Mouse (Mus musculus) spleen, postnatal 14 days (tissue): Measurements from ENCODE around the gene Rfng.
"Not testable (repeated sequence)": the region's sequence is repeated elsewhere in the genome, so short reads cannot be mapped to it uniquely, and the experiment has no call there.

Experiments
- DNase-seq, 2 experiments: peaks; one replicate each; pipeline ENCODE4 v3.0.0; 2021 to 2022; ENCODE audit warnings: low spot score in 2 of 2

Rfng gene

GRCm38 (mm10) chr11:120784064-120784791 is at the start of gene Rfng, which contains the start of gene Gps1:
Gene Rfng, minus strand, starts transcription at chr11:120784207.
Gene Gps1, plus strand, starts transcription at chr11:120784272.
- DNase-seq: peak; percentile 66 to 78

GRCm38 (mm10) chr11:120832962-120833361 is 49.0 kb upstream of the Rfng start:
- not testable (repeated sequence) for DNase-seq

GRCm38 (mm10) chr11:120831659-120832440 is 47.8 kb upstream of the Rfng start:
- no peak for DNase-seq

- DNase-seq: no peak
Observed at GRCm38 (mm10) chr11:120830686-120831085, 46.7 kb upstream of the Rfng start.

GRCm38 (mm10) chr11:120829757-120830532 is 45.9 kb upstream of the Rfng start:
- no peak for DNase-seq

GRCm38 (mm10) chr11:120828416-120828815 is 44.4 kb upstream of the Rfng start:
- no peak for DNase-seq

- DNase-seq: no peak
Observed at GRCm38 (mm10) chr11:120826016-120826953, 42.3 kb upstream of the Rfng start.

GRCm38 (mm10) chr11:120825289-120825863 is 41.4 kb upstream of the Rfng start:
- no peak for DNase-seq

GRCm38 (mm10) chr11:120824787-120825288 is 40.8 kb upstream of the Rfng start:
- no peak for DNase-seq

GRCm38 (mm10) chr11:120823956-120824786 is 40.2 kb upstream of the Rfng start, which contains the start of gene Fasn:
Gene Fasn, minus strand, starts transcription at chr11:120824547.
- peak; percentile 83 to 89 for DNase-seq

- DNase-seq: peak in 1 of 2 experiments; percentile 36
Observed at GRCm38 (mm10) chr11:120823551-120823947, 39.5 kb upstream of the Rfng start.

- DNase-seq: no peak
Observed at GRCm38 (mm10) chr11:120822831-120823550, 39.0 kb upstream of the Rfng start.

- no peak for DNase-seq
Observed at GRCm38 (mm10) chr11:120822321-120822720, 38.3 kb upstream of the Rfng start.

GRCm38 (mm10) chr11:120821076-120821922 is 37.3 kb upstream of the Rfng start:
- DNase-seq: no peak

GRCm38 (mm10) chr11:120820546-120820945 is 36.5 kb upstream of the Rfng start:
- no peak for DNase-seq

- no peak for DNase-seq
Observed at GRCm38 (mm10) chr11:120819556-120819955, 35.5 kb upstream of the Rfng start.

- DNase-seq: no peak
Observed at GRCm38 (mm10) chr11:120818251-120818650, 34.2 kb upstream of the Rfng start.

GRCm38 (mm10) chr11:120817358-120817757 is 33.4 kb upstream of the Rfng start:
- no peak for DNase-seq
